13 mouse cellular contexts compared by ENCODE assay signal in the genomic region with DNA sequence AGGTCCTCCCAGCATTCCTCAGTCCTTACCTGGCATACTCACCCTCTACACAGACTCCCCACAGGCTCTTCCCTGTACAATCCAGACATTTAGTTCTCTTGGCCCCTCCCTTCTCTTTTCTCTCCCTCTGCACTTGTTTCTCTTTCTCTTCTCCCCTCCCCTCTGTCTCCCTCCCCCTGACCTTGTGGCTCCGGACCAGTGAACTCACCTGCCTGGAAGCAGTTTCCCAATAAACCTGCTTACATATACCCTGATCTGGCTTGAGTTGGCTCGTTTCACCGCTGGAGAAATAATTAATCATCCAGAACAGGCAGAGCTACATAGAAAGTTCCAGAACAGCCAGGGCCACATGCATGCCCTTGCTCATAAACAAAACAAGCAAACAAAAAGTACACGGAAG. TPM values are rescaled to one million over a fixed set of nuclear protein-coding genes. Genes with fewer than 3 reads are reported as not detected.
DNase-seq lines count a peak whose midpoint lies in the region; ATAC-seq lines count a peak whose summit lies in the region.
"Had no signal": no experiment of that assay in that cellular context is flagged by ENCODE, and none has a peak within 500 bp of the region (broad histone marks: within the 10 kb centered on the region; RNA-seq: fewer than 3 reads in every experiment).

No protein-coding gene starts in this region.

- 79% methylated on average over 4 of the region's 4 CpGs for WGBS in midbrain, embryonic 15.5 days
- 82% methylated on average over 4 of the region's 4 CpGs for WGBS in midbrain, embryonic 16.5 days
- WGBS in embryonic facial prominence, embryonic 10.5 days, result 76% methylated on average over 4 of the region's 4 CpGs

- H3K27ac ChIP-seq in midbrain, embryonic 15.5 days, result 0 out of 2 replicates have a peak overlapping the region, but pooled peaks have one; percentile 12
- H3K27ac ChIP-seq in midbrain, embryonic 16.5 days (ENCODE audit: low read length), result no peak overlapping the region; the same call in 1 of the 2 replicates
- no peak overlapping the region for H3K27ac ChIP-seq in embryonic facial prominence, embryonic 10.5 days (replicated peaks)
- H3K27ac ChIP-seq: macrophage had no signal

- peaks cover 31% of the 10 kb centered on the region for H3K4me1 ChIP-seq in midbrain, embryonic 15.5 days
- peaks cover 28% of the 10 kb centered on the region for H3K4me1 ChIP-seq in midbrain, embryonic 16.5 days (ENCODE audit: control insufficient read depth, insufficient read depth, low read length)
- peaks cover 39% of the 10 kb centered on the region for H3K4me1 ChIP-seq in embryonic facial prominence, embryonic 10.5 days

- no peak overlapping the region for H3K4me2 ChIP-seq in midbrain, embryonic 15.5 days
- no peak overlapping the region for H3K4me2 ChIP-seq in midbrain, embryonic 16.5 days (ENCODE audit: low read length)

- no peaks in the 10 kb centered on the region for H3K9me3 ChIP-seq in midbrain, embryonic 15.5 days
- H3K9me3 ChIP-seq in midbrain, embryonic 16.5 days (replicated peaks; ENCODE audit: control insufficient read depth, low read length, poor library complexity, severe bottlenecking), result no peaks in the 10 kb centered on the region
- no peaks in the 10 kb centered on the region for H3K9me3 ChIP-seq in embryonic facial prominence, embryonic 10.5 days

- no peak overlapping the region for H3K9ac ChIP-seq in midbrain, embryonic 15.5 days
- H3K9ac ChIP-seq in midbrain, embryonic 16.5 days (ENCODE audit: low read depth, low read length), result no peak overlapping the region

- DNase-seq in kidney, adult 11 months, result peak; percentile 86
- peak; percentile 59 for DNase-seq in kidney, postnatal 10 days
- DNase-seq in embryonic facial prominence, embryonic 10.5 days (ENCODE audit: low spot score), result no peak
- no peak for DNase-seq in left cerebral cortex, adult 18-20 months (ENCODE audit: low spot score in 2 of 2)
- DNase-seq: adrenal gland, postnatal 10 days; gastrocnemius, adult 2 months; heart, adult 18-20 months; midbrain, embryonic 14.5 days had no signal

- ATAC-seq in midbrain, embryonic 15.5 days (replicated peaks), result no peak
- no peak for ATAC-seq in midbrain, embryonic 16.5 days
- no peak for ATAC-seq in megakaryocyte, adult 5-6 weeks (ENCODE audit: poor library complexity, severe bottlenecking)
- ATAC-seq: hindbrain, embryonic 16.5 days had no signal

- H3K4me3 ChIP-seq in midbrain, embryonic 15.5 days, result no peak overlapping the region
- no peak overlapping the region for H3K4me3 ChIP-seq in midbrain, embryonic 16.5 days (ENCODE audit: low read depth, low read length)
- no peak overlapping the region; the same call in 1 of the 2 replicates for H3K4me3 ChIP-seq in embryonic facial prominence, embryonic 10.5 days

- H3K27me3 ChIP-seq in midbrain, embryonic 15.5 days (replicated peaks), result no peaks in the 10 kb centered on the region
- H3K27me3 ChIP-seq in midbrain, embryonic 16.5 days (ENCODE audit: control insufficient read depth, insufficient read depth, low read depth, low read length), result no peaks in the 10 kb centered on the region
- H3K27me3 ChIP-seq in embryonic facial prominence, embryonic 10.5 days (replicated peaks; ENCODE audit: low read depth, poor library complexity, severe bottlenecking), result no peaks in the 10 kb centered on the region

- peaks cover 4% of the 10 kb centered on the region for H3K36me3 ChIP-seq in midbrain, embryonic 15.5 days (replicated peaks)
- H3K36me3 ChIP-seq in midbrain, embryonic 16.5 days (ENCODE audit: control insufficient read depth, insufficient read depth, low read length), result peaks cover 2% of the 10 kb centered on the region; the same call in 1 of the 2 replicates
- H3K36me3 ChIP-seq in embryonic facial prominence, embryonic 10.5 days (replicated peaks), result peaks cover 17% of the 10 kb centered on the region

RNA-seq across cellular contexts. Expression of a gene that starts 1.7 kb away (rescaled TPM):
- 80.9 and 81.2 TPM in 2 replicates for polyA plus RNA-seq in midbrain, embryonic 15.5 days (2015; fragmentation: Nextera tagmentation; extraction: Ambion mirVana)
- 79.1 and 81.8 TPM in 2 replicates for polyA plus RNA-seq in midbrain, embryonic 16.5 days (2015; fragmentation: Nextera tagmentation; extraction: Ambion mirVana)
- 30.0 and 32.6 TPM in 2 replicates for total RNA-seq in megakaryocyte, adult 5-6 weeks (2015)
- 30.2 and 31.1 TPM in 2 replicates for total RNA-seq in megakaryocyte, adult 5-6 weeks (2017)
- 65.4 and 69.9 TPM in 2 replicates for polyA plus RNA-seq in embryonic facial prominence, embryonic 10.5 days (2016; fragmentation: Nextera tagmentation; extraction: Ambion mirVana)
- 100 to 1,000 TPM; 292 to 305 TPM for total RNA-seq in left cerebral cortex, adult 18-20 months (2021)

RNA-seq across cellular contexts. Expression of a gene that starts 18.2 kb away (rescaled TPM):
- 19.9 and 20.5 TPM in 2 replicates for polyA plus RNA-seq in midbrain, embryonic 15.5 days (2015; fragmentation: Nextera tagmentation; extraction: Ambion mirVana)
- polyA plus RNA-seq in midbrain, embryonic 16.5 days (2015; fragmentation: Nextera tagmentation; extraction: Ambion mirVana), result 14.8 and 16.3 TPM in 2 replicates
- total RNA-seq in megakaryocyte, adult 5-6 weeks (2015), result 2.0 and 4.2 TPM in 2 replicates
- 0.28 and 0.92 TPM in 2 replicates for total RNA-seq in megakaryocyte, adult 5-6 weeks (2017)
- polyA plus RNA-seq in embryonic facial prominence, embryonic 10.5 days (2016; fragmentation: Nextera tagmentation; extraction: Ambion mirVana), result 36.2 and 37.4 TPM in 2 replicates
- total RNA-seq in left cerebral cortex, adult 18-20 months (2021), result 1 to 10 TPM; 5.9 to 6.3 TPM

RNA-seq across cellular contexts. Expression of a gene that starts 42.6 kb away (rescaled TPM):
- 70.6 and 76.7 TPM in 2 replicates for polyA plus RNA-seq in midbrain, embryonic 15.5 days (2015; fragmentation: Nextera tagmentation; extraction: Ambion mirVana)
- polyA plus RNA-seq in midbrain, embryonic 16.5 days (2015; fragmentation: Nextera tagmentation; extraction: Ambion mirVana), result 56.2 and 66.3 TPM in 2 replicates
- 37.7 and 39.2 TPM in 2 replicates for total RNA-seq in megakaryocyte, adult 5-6 weeks (2015)
- 60.2 and 60.5 TPM in 2 replicates for total RNA-seq in megakaryocyte, adult 5-6 weeks (2017)
- 201 and 213 TPM in 2 replicates for polyA plus RNA-seq in embryonic facial prominence, embryonic 10.5 days (2016; fragmentation: Nextera tagmentation; extraction: Ambion mirVana)
- 10 to 100 TPM; 40.8 to 43.3 TPM for total RNA-seq in left cerebral cortex, adult 18-20 months (2021)

RNA-seq across cellular contexts. Expression of a gene that starts 54.2 kb away (rescaled TPM):
- 47.2 and 51.1 TPM in 2 replicates for polyA plus RNA-seq in midbrain, embryonic 15.5 days (2015; fragmentation: Nextera tagmentation; extraction: Ambion mirVana)
- polyA plus RNA-seq in midbrain, embryonic 16.5 days (2015; fragmentation: Nextera tagmentation; extraction: Ambion mirVana), result 46.7 TPM in 2 replicates
- 8.3 and 10.3 TPM in 2 replicates for total RNA-seq in megakaryocyte, adult 5-6 weeks (2015)
- total RNA-seq in megakaryocyte, adult 5-6 weeks (2017), result 25.5 and 27.4 TPM in 2 replicates
- 22.4 and 25.5 TPM in 2 replicates for polyA plus RNA-seq in embryonic facial prominence, embryonic 10.5 days (2016; fragmentation: Nextera tagmentation; extraction: Ambion mirVana)
- 10 to 100 TPM; 48.8 to 48.9 TPM for total RNA-seq in left cerebral cortex, adult 18-20 months (2021)

Comparison
In these comparisons a context has a peak if more than half of its experiments do, and no peak if none do; other contexts are left out.
1. DNase-seq: peak in kidney, adult 11 months (single experiment) and kidney, postnatal 10 days (single experiment); none in embryonic facial prominence, embryonic 10.5 days (single experiment) and left cerebral cortex, adult 18-20 months (0 of 2).